Mouse (Mus musculus): ENCODE data around the gene Elavl1. TPM values are rescaled to one million over a fixed set of nuclear protein-coding genes. Genes with fewer than 3 reads are reported as not detected.

Elavl1 gene
- polyA plus RNA-seq (2012; rRNA removed) = 22.4 and 23.0 TPM in 2 replicates

GRCm38 (mm10) chr8:4324983-4325750 is at the start of gene Elavl1, which contains the start of gene Ccl25:
Gene Elavl1, minus strand, starts transcription at chr8:4325413.
Gene Ccl25, plus strand, starts transcription at chr8:4325210.

GRCm38 (mm10) chr8:4275275-4276110 is 49.7 kb downstream of the Elavl1 start, which contains the start of gene Timm44:
Gene Timm44, minus strand, starts transcription at chr8:4275913.

DNA sequence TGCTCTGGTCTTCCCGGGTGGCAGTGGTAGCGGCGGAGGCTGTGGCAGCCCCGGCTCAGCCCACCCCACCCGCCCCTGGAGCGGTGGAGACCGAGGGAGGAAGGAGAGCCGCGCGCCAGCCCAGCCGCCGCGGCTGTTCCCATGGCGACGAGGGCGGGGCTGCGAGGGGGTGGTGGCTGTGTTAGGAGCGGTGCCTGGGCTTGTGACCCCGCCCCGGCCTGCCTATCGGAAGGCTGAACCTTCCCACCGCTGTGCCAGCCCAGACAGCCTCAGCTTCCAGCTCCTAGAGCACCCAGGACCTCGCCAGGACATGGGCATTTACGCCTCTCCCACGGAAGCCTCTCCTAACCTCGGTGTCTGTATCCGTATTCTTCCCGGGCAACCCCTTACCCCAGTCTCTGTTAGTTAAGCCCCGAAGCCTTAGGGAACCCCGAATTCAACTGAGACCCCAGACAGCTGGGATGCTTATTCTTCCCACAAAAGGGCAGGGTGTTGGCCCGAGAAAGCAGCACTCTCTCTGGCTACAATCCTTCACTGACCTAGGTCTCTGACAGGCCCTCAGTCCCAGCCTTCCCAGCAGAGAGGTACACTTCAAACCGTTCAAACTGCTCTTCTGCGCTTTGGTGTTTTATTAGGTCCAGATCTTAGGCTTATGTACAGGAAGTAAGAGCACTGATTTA is 65.9 kb downstream of the Elavl1 start, which contains the start of gene Ctxn1:
Ctxn1 (minus strand) TSS at position 150 of the 680 bp plus-strand sequence.

DNA sequence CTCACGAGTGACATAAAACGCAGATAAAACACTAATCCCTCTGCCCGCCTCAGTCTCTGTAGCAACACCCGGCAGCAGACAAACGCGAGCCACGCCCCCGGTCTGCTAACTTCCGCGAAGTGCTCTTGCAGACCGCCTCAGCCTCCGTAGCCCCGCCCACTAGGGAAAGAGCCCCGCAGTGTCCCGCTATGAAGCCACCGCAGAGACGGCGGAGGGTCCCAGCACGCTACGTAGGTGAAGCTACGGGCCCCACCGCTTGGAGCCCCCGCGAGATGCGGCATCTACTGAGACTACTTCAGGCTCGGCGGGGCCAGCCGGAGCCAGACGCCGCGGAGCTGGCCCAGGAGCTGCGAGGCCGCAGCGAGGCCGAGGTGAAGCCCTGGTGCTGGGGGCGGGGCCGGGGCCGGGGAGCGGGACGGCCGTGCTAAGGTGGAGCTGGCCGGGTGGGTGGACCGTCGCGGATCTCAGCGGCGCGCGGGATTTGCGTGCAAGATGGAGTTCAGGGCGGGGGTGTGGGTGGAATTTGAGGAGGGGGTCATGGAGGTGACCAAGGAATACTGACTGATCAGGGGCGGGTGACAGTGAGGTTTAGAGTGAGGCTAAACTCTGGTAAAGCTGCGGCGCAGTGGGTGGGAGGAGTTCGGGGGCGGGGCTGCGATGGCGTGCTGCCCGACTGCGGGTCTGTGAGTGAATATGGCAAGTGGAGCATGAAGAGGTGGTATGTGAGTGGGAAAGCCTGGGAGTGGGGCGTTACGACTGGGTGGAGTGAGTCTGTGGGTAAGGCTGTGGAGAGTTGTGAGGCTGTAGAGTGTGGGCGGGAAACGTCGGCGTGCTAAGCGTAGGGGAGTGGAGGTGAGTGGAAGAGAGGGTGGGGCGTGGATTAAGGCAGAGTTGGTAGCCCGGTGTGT is 72.0 kb downstream of the Elavl1 start, which contains the start of gene Snapc2:
Snapc2 (plus strand) TSS at position 147 of the 908 bp plus-strand sequence.

GRCm38 (mm10) chr8:4247951-4248540 is 77.2 kb downstream of the Elavl1 start, which contains the start of gene Tgfbr3l:
Gene Tgfbr3l, plus strand, starts transcription at chr8:4248214.

GRCm38 (mm10) chr8:4238434-4239192 is 86.6 kb downstream of the Elavl1 start, which contains the start of the genes Map2k7 and Gm49320:
Gene Map2k7, plus strand, starts transcription at chr8:4238740.
Gene Gm49320, plus strand, starts transcription at chr8:4238865.

Other genes with a start within 250 kb of the Elavl1 start
- gene Cd209f, start 219.6 kb downstream of the Elavl1 start, polyA plus RNA-seq (2012; rRNA removed) = 3.6 and 3.7 TPM in 2 replicates
- 0.22 and 0.35 TPM in 2 replicates for gene Cd209g, start 191.3 kb downstream of the Elavl1 start, polyA plus RNA-seq (2012; rRNA removed)
- gene Evi5l, start 158.8 kb downstream of the Elavl1 start, polyA plus RNA-seq (2012; rRNA removed) = 3.2 and 4.3 TPM in 2 replicates
- 0.17 and 0.18 TPM in 2 replicates for gene Prr36, start 108.0 kb downstream of the Elavl1 start, polyA plus RNA-seq (2012; rRNA removed)
- gene Lrrc8e, start 98.6 kb downstream of the Elavl1 start, polyA plus RNA-seq (2012; rRNA removed) = 0.05 and 0.13 TPM in 2 replicates
- 12.7 and 15.2 TPM in 2 replicates for gene Map2k7, start 86.7 kb downstream of the Elavl1 start, polyA plus RNA-seq (2012; rRNA removed)
- 0.53 and 0.96 TPM in 2 replicates for gene Gm49320, start 86.5 kb downstream of the Elavl1 start, polyA plus RNA-seq (2012; rRNA removed)
- gene Tgfbr3l, start 77.2 kb downstream of the Elavl1 start, polyA plus RNA-seq (2012; rRNA removed) = 5.8 and 7.9 TPM in 2 replicates
- 11.5 and 11.6 TPM in 2 replicates for gene Snapc2, start 72.3 kb downstream of the Elavl1 start, polyA plus RNA-seq (2012; rRNA removed)
- gene Ctxn1, start 66.1 kb downstream of the Elavl1 start, polyA plus RNA-seq (2012; rRNA removed) = 2.6 and 3.5 TPM in 2 replicates
- gene Timm44, start 49.5 kb downstream of the Elavl1 start, polyA plus RNA-seq (2012; rRNA removed) = 37.4 and 44.4 TPM in 2 replicates
- 4.4 and 5.2 TPM in 2 replicates for gene Ccl25, start 203 bp downstream of the Elavl1 start, polyA plus RNA-seq (2012; rRNA removed)
- gene Cers4, start 167.6 kb upstream of the Elavl1 start, polyA plus RNA-seq (2012; rRNA removed) = 2.0 and 2.3 TPM in 2 replicates